Mouse (Mus musculus) cerebellum, postnatal 10 days (tissue): ENCODE results near the gene Paqr6.
A peak's percentile ranks its signal among the peaks of the same experiment; 100 is the strongest.

Experiments
- DNase-seq, 2 experiments: peaks; one replicate each; pipeline ENCODE4 v3.0.0; 2021; ENCODE audit warnings: mixed read lengths in 2 of 2

Gene Paqr6

DNA sequence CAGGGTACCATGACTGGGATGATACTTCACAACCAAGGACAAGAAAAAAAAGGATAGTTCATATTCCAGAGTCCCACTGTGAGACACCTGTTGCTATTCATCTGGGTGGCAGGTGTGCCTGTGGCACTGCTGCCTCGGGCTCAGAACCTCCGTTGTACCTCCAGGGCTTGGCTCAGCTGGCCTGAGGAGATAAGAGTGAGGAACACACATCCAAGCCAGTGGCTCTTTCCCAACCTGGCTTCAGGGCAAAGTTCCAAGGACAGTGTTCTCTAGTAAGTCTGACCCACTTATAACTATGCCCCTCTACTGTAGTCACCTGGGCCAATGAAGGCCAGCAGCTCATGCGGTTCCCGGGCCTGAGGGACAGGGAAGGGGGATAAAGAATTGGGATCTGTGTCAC is 47.3 kb downstream of the Paqr6 start:
- DNase-seq: peak; percentile 33 to 40

DNA sequence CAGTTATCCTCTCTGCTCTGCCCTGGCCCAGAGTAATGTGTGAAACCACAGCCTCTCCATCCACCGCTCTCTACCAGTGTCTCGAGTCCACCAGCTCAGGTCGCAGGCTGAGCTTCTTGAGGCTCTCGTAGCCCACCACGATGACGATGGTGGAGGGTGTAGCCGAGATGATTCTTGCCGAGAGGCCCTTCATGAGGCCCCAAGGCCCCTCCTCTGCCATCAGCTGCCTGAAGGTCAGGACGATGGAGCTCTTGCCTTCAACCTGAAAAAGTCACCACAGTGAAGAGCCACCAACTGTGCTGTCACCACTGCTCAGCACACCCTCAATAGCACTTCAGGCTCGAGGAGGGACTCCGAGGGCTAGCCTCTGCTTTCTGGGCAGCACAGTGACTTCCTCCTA is 48.3 kb downstream of the Paqr6 start:
- no peak for DNase-seq

DNA sequence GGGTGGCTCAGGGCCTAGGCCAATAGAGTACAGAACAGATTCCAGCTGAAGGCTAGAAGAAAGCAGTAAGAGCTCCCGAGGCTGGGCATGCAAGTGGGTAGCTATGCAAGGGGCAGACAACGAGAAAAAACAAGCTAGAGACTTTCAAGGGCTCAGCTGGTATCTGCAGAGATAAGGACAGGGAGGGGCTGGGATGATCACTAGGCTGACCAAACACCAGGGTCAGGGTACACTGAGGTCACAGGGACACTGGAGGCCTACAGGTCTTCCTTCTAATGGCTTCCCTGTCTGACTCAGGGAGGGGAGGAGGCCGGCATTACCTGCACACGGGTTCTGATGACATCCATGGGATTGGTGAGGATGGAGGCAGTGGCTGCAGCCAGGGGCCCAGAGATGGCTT is 51.3 kb downstream of the Paqr6 start:
- DNase-seq: no peak

DNA sequence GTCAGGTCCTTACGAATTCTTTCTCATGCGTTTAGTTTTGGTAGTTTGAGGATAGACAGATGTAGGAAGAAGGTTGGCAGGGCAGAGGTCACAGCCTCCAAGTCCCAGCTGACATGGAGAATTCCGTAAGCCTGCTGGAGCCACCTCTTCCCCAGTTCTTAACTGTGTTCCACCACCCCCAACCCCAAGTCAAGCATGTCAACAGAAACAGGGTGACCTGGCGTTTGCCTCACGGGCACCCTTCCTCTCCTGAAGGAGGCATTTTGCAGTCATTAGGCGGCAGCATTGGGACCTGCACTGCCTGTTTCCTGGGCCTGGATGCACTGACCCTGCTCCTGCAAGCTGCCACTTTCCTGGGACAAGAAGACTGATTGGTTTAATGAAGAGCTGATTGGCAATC is 53.6 kb downstream of the Paqr6 start:
- DNase-seq: no peak
